Mouse (Mus musculus): Measurements from ENCODE around the gene Vps13a. TPM values are rescaled to one million over a fixed set of nuclear protein-coding genes. Genes with fewer than 3 reads are reported as not detected.

Vps13a gene
- polyA plus RNA-seq, 1 experiment from 2014 or later = 5.6 TPM

GRCm38 (mm10) chr19:16580501-16580900 lies 200.2 kb downstream of the Vps13a start:
- Histone ChIP-seq H3K4me2 (ENCODE audit: low read depth, low read length) (no peak overlapping the region), H3K9ac (ENCODE audit: low read depth, low read length) (no peak overlapping the region), H3K9me3 (replicated peaks; ENCODE audit: control insufficient read depth, low read length) (no peaks in the 10 kb centered on the region), H3K27ac (ENCODE audit: low read length) (no peak overlapping the region), H3K4me1 (ENCODE audit: control insufficient read depth, low read depth, low read length) (no peaks in the 10 kb centered on the region), H3K27me3 (ENCODE audit: control insufficient read depth, insufficient read depth, low read depth, low read length) (no peaks in the 10 kb centered on the region), H3K4me3 (ENCODE audit: low read depth, low read length) (no peak overlapping the region), H3K36me3 (ENCODE audit: control insufficient read depth, insufficient read depth) (no peaks in the 10 kb centered on the region)
- no peak for ATAC-seq (ENCODE audit: low read depth)
- WGBS (ENCODE audit: insufficient replicate concordance) = 68% methylated on average over 8 of the region's 8 CpGs

- no peaks in the 10 kb centered on the region for H3K36me3 ChIP-seq (ENCODE audit: control insufficient read depth, insufficient read depth)
- H3K27me3 ChIP-seq (ENCODE audit: control insufficient read depth, insufficient read depth, low read depth, low read length) = no peaks in the 10 kb centered on the region
- 59% methylated on average over 7 of the region's 7 CpGs for WGBS (ENCODE audit: insufficient replicate concordance)
- H3K9me3 ChIP-seq (replicated peaks; ENCODE audit: control insufficient read depth, low read length) = no peaks in the 10 kb centered on the region
- H3K4me1 ChIP-seq (ENCODE audit: control insufficient read depth, low read depth, low read length) = no peaks in the 10 kb centered on the region
- no peak for ATAC-seq (ENCODE audit: low read depth)
- no peak overlapping the region for H3K9ac ChIP-seq (ENCODE audit: low read depth, low read length)
- no peak overlapping the region for H3K4me2 ChIP-seq (ENCODE audit: low read depth, low read length)
- H3K27ac ChIP-seq (ENCODE audit: low read length) = no peak overlapping the region
- H3K4me3 ChIP-seq (ENCODE audit: low read depth, low read length) = no peak overlapping the region
These were observed 201.0 kb downstream of the Vps13a start for GRCm38 (mm10) chr19:16579656-16580260.

DNA sequence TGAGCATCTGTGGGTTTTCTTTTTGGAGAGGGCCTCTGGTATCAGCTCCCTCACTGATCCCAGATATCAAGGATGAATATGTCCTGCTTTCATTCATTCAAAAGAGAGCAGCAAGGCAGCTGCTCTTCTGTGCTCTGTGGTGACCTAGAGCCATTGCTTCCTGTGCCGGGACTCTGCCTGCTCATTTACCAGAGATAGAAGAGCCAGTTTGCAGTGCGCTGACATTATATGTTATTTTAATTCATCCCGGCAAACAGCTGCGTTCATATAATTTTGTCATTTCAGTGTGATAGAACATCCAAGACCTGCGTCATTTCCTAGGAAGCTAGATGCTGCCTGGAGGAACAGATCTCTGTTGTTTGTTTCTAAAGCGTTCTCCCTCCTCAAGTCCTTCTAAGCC lies 203.9 kb downstream of the Vps13a start:
- ATAC-seq (ENCODE audit: low read depth) = no peak
- no peak overlapping the region for H3K27ac ChIP-seq (ENCODE audit: low read length)
- no peaks in the 10 kb centered on the region for H3K36me3 ChIP-seq (ENCODE audit: control insufficient read depth, insufficient read depth)
- H3K27me3 ChIP-seq (ENCODE audit: control insufficient read depth, insufficient read depth, low read depth, low read length) = no peaks in the 10 kb centered on the region
- H3K9me3 ChIP-seq (replicated peaks; ENCODE audit: control insufficient read depth, low read length) = no peaks in the 10 kb centered on the region
- no peak overlapping the region for H3K4me2 ChIP-seq (ENCODE audit: low read depth, low read length)
- no peak overlapping the region for H3K4me3 ChIP-seq (ENCODE audit: low read depth, low read length)
- H3K4me1 ChIP-seq (ENCODE audit: control insufficient read depth, low read depth, low read length) = no peaks in the 10 kb centered on the region
- no peak overlapping the region for H3K9ac ChIP-seq (ENCODE audit: low read depth, low read length)
- WGBS (ENCODE audit: insufficient replicate concordance) = 68% methylated on average over 6 of the region's 6 CpGs

Other genes starting within 250 kb of the Vps13a start
- gene Foxb2, start 92.9 kb upstream of the Vps13a start, polyA plus RNA-seq (2015; fragmentation: Nextera tagmentation; extraction: Ambion mirVana) = not detected in 2 replicates
- gene Prune2, start 175.2 kb upstream of the Vps13a start, polyA plus RNA-seq (2015; fragmentation: Nextera tagmentation; extraction: Ambion mirVana) = 0.28 and 0.45 TPM in 2 replicates

Data from liver, embryonic 16.5 days (tissue).